Mouse (Mus musculus): Measurements from ENCODE around the gene L1td1. TPM values are rescaled to one million over a fixed set of nuclear protein-coding genes. Genes with fewer than 3 reads are reported as not detected.

L1td1 gene
- polyA plus RNA-seq (2012; rRNA removed) = 0.02 TPM in 1 of 2 replicates, not detected in the other

DNA sequence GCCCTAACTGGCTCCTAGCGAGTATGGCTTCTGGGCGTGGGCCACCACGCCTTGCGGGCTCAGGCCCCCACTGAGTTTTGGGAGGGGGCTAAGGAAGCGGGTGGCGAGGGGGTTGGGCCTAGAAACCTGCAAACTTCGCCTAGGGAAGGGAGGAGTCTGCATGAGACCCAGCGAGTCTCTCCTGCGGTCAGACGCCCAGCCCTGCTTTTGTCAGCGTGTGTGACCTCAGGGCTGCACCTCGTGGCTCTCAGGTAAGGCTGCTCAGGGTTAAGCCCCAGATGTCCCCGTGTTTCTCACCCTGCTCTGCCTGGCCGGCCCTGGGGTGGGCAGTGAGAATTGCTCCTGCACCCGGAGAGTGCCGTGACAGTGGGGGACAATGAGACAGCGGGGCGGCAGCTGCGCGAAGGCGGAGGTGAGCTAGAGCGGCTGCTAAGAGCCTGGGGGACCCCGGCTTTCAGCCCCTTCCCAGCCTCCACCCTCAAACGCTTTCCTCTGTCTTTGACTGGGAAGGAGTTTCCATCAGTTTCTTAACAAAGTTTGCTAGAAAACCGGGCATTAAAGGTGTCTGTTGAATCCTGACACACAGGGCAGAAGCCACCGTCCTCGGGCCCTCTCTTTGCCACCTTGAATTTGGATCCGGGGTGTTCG lies at the start of gene L1td1:
L1td1 (plus strand) TSS at position 145 of the 648 bp plus-strand sequence.
- no peaks in the 10 kb centered on the region for H3K4me1 ChIP-seq (ENCODE audit: control insufficient read depth, insufficient read depth, low read length)
- no peak within 1 kb of the TSS for H3K4me3 ChIP-seq (ENCODE audit: insufficient read depth, low read length)
- no peak within 1 kb of the TSS for H3K27ac ChIP-seq (ENCODE audit: insufficient read depth, low read length)
- no peak for TF ChIP-seq POLR2A (IDR thresholded peaks at IDR 0.05; ENCODE audit: extremely low read depth, insufficient read depth, low read length)
- no peak for TF ChIP-seq CTCF (IDR thresholded peaks at IDR 0.05; ENCODE audit: extremely low read depth, insufficient read depth, low read length)

DNA sequence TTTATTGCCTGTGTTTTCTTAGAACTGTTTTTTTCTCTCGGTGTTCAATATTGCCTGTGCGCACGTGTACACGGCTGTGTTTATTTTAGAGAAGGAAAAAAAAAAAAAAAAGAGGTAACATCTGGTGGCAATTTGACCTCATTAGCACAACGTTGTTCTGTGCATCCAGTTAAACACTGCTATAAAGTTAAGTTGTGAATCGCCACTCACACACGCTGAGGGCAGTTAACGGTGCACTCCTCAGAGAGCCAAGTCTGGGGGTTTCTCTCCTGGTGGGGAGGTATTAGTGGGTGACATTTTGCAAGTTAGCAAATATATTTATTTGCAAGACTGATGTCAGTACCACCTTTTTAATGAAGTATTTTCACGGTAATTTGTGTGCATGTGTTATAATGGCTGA lies 49.0 kb upstream of the L1td1 start:
- no peak overlapping the region for H3K27ac ChIP-seq (ENCODE audit: insufficient read depth, low read length)
- TF ChIP-seq CTCF (IDR thresholded peaks at IDR 0.05; ENCODE audit: extremely low read depth, insufficient read depth, low read length) (no peak), POLR2A (IDR thresholded peaks at IDR 0.05; ENCODE audit: extremely low read depth, insufficient read depth, low read length) (no peak)

DNA sequence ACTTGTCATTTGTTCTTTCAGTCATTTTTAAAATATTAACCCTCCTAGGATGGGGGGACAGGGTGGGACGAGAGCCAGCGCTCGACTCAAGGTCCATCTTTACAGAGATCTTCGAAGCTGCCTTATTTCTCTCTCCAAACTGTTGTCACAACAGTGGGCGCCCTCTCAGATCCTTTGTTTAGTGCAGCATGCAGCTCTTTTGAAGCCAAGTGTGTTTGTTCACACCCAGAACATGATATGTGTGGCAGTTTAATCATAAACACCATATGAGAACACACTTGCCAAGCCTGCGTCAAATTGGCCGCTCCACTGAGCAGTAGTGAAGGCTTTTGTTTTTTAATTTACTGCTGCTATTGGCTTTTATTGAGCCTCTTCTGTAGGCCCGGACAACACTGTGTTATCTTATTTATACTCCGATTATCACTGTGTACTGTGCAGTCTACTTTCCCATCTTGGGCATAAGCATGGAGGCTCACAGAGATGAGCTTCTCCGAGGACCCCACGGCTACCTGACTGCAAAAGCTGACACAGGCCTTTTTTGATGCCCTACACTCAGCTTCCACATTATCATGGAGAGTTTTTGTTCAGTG lies 39.8 kb upstream of the L1td1 start:
- no peaks in the 10 kb centered on the region for H3K4me1 ChIP-seq (ENCODE audit: control insufficient read depth, insufficient read depth, low read length)
- TF ChIP-seq CTCF (IDR thresholded peaks at IDR 0.05; ENCODE audit: extremely low read depth, insufficient read depth, low read length) (no peak), POLR2A (IDR thresholded peaks at IDR 0.05; ENCODE audit: extremely low read depth, insufficient read depth, low read length) (no peak)

More for the DNA sequence above, 49.0 kb upstream of the L1td1 start:
- Histone ChIP-seq H3K4me3 (ENCODE audit: insufficient read depth, low read length) (no peak overlapping the region), H3K4me1 (ENCODE audit: control insufficient read depth, insufficient read depth, low read length) (no peaks in the 10 kb centered on the region)

DNA sequence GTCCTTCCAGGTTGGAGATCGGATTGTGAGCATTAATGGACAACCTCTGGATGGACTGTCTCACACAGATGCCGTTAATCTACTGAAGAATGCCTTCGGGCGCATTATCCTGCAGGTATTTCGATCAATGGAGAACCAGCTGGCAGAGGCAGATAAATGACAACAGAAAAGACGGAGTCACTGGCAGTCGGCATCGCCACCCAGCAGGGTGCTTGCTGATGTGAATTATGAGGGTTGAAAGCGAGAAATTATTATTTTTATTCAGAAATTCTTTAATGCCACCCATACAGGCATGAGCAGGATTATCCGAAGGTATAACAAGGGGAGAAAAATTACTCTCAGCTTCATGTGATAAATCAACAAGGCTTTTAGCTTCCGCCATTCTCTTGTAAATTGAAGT lies 38.4 kb upstream of the L1td1 start:
- no peak overlapping the region for H3K27ac ChIP-seq (ENCODE audit: insufficient read depth, low read length)
- TF ChIP-seq POLR2A (IDR thresholded peaks at IDR 0.05; ENCODE audit: extremely low read depth, insufficient read depth, low read length) (no peak), CTCF (IDR thresholded peaks at IDR 0.05; ENCODE audit: extremely low read depth, insufficient read depth, low read length) (no peak)
- no peaks in the 10 kb centered on the region for H3K4me1 ChIP-seq (ENCODE audit: control insufficient read depth, insufficient read depth, low read length)
- no peak overlapping the region for H3K4me3 ChIP-seq (ENCODE audit: insufficient read depth, low read length)

More for the DNA sequence above, 39.8 kb upstream of the L1td1 start:
- no peak overlapping the region for H3K27ac ChIP-seq (ENCODE audit: insufficient read depth, low read length)
- H3K4me3 ChIP-seq (ENCODE audit: insufficient read depth, low read length) = no peak overlapping the region

DNA sequence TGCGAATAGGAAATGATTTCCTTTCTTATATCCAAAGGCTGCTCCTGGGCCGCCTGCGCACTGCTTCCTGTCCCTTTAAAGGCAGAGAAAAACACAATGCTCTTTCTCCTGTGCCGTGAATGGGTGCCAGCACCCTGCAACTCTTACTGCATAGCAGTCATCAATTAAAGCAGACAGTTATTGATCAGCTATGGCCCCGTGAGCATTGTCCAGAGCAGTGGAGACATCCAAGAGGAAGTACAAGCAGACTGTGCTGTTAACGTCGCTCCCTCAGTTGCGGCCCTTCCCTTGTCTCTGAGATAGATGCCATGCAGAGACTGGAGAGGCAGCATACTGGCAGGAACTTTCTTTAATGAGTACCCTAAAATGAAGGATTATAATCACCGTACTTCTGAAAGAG lies 38.0 kb upstream of the L1td1 start:
- H3K27ac ChIP-seq (ENCODE audit: insufficient read depth, low read length) = no peak overlapping the region
- TF ChIP-seq CTCF (IDR thresholded peaks at IDR 0.05; ENCODE audit: extremely low read depth, insufficient read depth, low read length) (no peak), POLR2A (IDR thresholded peaks at IDR 0.05; ENCODE audit: extremely low read depth, insufficient read depth, low read length) (no peak)

DNA sequence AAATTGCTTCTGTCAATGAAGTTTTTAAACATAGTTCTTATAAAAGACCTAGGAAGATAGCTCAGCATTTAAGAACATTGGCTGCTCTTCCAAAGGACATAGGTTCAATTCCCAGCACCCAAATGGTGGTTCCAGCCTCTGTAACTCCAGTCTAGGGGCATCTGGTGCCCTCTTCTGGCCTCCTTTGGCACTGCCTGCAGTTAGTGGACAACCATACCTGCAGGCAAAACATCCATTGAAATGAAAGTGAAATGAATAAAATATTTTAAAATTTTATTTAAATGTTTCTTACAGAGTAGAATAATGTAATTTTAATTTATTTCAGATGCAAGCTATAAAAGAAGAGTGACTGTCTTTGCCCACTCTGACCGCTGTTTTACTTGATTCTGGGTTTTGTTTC lies 36.5 kb upstream of the L1td1 start:
- TF ChIP-seq POLR2A (IDR thresholded peaks at IDR 0.05; ENCODE audit: extremely low read depth, insufficient read depth, low read length) (no peak), CTCF (IDR thresholded peaks at IDR 0.05; ENCODE audit: extremely low read depth, insufficient read depth, low read length) (no peak)
- Histone ChIP-seq H3K4me1 (ENCODE audit: control insufficient read depth, insufficient read depth, low read length) (no peaks in the 10 kb centered on the region), H3K4me3 (ENCODE audit: insufficient read depth, low read length) (no peak overlapping the region), H3K27ac (ENCODE audit: insufficient read depth, low read length) (no peak overlapping the region)

More for the DNA sequence above, 38.0 kb upstream of the L1td1 start:
- no peaks in the 10 kb centered on the region for H3K4me1 ChIP-seq (ENCODE audit: control insufficient read depth, insufficient read depth, low read length)
- H3K4me3 ChIP-seq (ENCODE audit: insufficient read depth, low read length) = no peak overlapping the region

DNA sequence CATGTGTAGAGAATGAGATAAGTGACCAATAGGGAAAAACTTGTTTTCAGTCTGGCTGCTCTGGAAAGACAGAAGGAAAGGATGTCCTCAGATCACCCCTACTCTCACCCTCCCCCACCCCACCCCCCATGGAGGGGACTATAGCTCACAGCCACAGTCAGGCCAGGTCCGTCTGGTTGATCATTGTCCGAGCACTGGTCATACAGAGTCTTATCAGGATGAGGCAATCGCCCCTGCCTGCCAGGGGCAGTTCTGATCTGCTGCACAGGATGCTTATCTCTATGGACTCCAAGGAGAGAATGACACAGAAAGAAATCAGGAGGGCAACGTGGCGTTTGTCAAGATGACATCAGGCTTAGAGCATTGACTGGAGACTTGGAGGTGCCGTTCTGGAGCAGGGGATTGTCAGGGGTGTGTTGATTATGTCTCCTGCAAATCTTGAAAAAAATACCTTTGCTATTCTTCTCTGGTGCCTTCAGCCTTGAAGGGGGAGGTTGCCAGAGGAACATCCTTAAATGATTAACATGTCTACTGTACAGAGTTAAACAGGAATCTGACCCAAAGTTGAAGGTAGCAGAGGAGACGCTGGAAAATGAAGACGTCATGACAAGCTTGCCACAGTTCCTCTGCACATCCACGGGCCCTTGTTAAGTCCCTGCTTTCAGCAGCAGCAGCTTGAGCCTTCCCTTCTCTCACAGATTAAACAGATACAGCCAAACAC lies 32.9 kb upstream of the L1td1 start:
- TF ChIP-seq POLR2A (IDR thresholded peaks at IDR 0.05; ENCODE audit: extremely low read depth, insufficient read depth, low read length) (no peak), CTCF (IDR thresholded peaks at IDR 0.05; ENCODE audit: extremely low read depth, insufficient read depth, low read length) (no peak)
- Histone ChIP-seq H3K4me3 (ENCODE audit: insufficient read depth, low read length) (no peak overlapping the region), H3K27ac (ENCODE audit: insufficient read depth, low read length) (no peak overlapping the region), H3K4me1 (ENCODE audit: control insufficient read depth, insufficient read depth, low read length) (no peaks in the 10 kb centered on the region)

DNA sequence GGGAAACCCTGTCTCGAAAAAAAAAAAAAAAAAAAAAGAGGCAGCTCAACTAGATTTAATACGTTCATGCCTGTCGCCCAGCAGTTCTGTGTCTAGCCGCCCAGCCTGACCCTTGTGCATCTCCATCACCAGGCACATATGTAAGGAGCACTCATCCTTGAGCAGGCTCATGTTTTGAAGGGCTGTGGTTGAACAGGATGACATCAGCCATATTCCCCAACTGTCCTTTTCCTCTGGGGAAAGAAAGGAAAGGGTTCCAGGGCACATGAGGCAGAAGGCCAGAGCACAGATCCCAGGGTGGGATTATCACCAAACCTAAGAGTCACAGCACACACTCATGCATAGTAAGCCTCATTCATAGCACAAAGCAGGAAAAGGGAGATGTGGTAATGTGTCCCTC lies 28.6 kb upstream of the L1td1 start:
- Histone ChIP-seq H3K4me3 (ENCODE audit: insufficient read depth, low read length) (no peak overlapping the region), H3K27ac (ENCODE audit: insufficient read depth, low read length) (no peak overlapping the region), H3K4me1 (ENCODE audit: control insufficient read depth, insufficient read depth, low read length) (no peaks in the 10 kb centered on the region)
- TF ChIP-seq CTCF (IDR thresholded peaks at IDR 0.05; ENCODE audit: extremely low read depth, insufficient read depth, low read length) = no peak
- TF ChIP-seq POLR2A (IDR thresholded peaks at IDR 0.05; ENCODE audit: extremely low read depth, insufficient read depth, low read length) = no peak

DNA sequence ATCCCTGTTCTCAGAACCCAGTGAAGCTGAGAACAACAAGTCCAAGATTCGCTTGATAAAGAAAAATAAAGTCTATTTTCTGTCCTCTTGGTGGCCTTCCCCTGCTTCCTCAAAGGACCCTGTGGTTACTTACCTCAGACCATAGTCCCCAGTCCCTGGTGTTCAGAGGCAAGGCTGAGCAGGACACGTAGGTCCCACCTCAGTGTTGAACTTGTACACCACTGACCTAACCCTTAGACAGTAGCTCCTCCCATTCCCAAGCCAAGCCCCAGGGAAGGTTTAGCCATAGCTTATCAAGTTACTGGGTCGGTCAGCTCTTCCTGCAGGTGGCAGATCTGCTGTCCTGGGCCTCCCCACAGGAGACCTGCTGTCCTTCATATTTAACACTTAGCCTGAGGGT lies 27.6 kb upstream of the L1td1 start:
- no peaks in the 10 kb centered on the region for H3K4me1 ChIP-seq (ENCODE audit: control insufficient read depth, insufficient read depth, low read length)
- H3K27ac ChIP-seq (ENCODE audit: insufficient read depth, low read length) = no peak overlapping the region
- TF ChIP-seq POLR2A (IDR thresholded peaks at IDR 0.05; ENCODE audit: extremely low read depth, insufficient read depth, low read length) (no peak), CTCF (IDR thresholded peaks at IDR 0.05; ENCODE audit: extremely low read depth, insufficient read depth, low read length) (no peak)
- no peak overlapping the region for H3K4me3 ChIP-seq (ENCODE audit: insufficient read depth, low read length)
